Mouse (Mus musculus) spleen, embryonic (tissue): ENCODE measurements at regions not wholly inside any gene's neighbourhood (a gene's known extent, or its start where the extent isn't known, plus 50 kb on each side); places are given as distances from the start of the nearest gene placed in this dataset.

ENCODE experiments used
- CTCF ChIA-PET: fragments of 350-600 bp; sonication (Branson Sonifier 250); formaldehyde crosslinking; loops from one replicate; lab custom pipeline; 2022; lab: Charles Lee

- CTCF ChIA-PET: no interaction called here
Observed at GRCm38 (mm10) chr8:10720398-10720797, 287.9 kb downstream of the Irs2 start.

- CTCF ChIA-PET: no interaction called here
Observed at GRCm38 (mm10) chr8:10719411-10719810, 288.8 kb downstream of the Irs2 start.

- CTCF ChIA-PET: no interaction called here
Observed at GRCm38 (mm10) chr8:10717297-10717696, 291.0 kb downstream of the Irs2 start.

- CTCF ChIA-PET: no interaction called here
Observed at GRCm38 (mm10) chr8:10716161-10716560, 292.1 kb downstream of the Irs2 start.

GRCm38 (mm10) chr8:10713515-10714042, 294.7 kb downstream of the Irs2 start:
- CTCF ChIA-PET: no interaction called here

- CTCF ChIA-PET: no interaction called here
Observed at GRCm38 (mm10) chr8:10712118-10712689, 296.1 kb downstream of the Irs2 start.

- CTCF ChIA-PET: no interaction called here
Observed at GRCm38 (mm10) chr8:10711474-10711873, 296.8 kb downstream of the Irs2 start.

- CTCF ChIA-PET: no interaction called here
Observed at GRCm38 (mm10) chr8:10708509-10708908, 299.7 kb downstream of the Irs2 start.

GRCm38 (mm10) chr8:10707122-10707521, 301.1 kb downstream of the Irs2 start:
- CTCF ChIA-PET: no interaction called here

- CTCF ChIA-PET: no interaction called here
Observed at GRCm38 (mm10) chr8:10705909-10706308, 302.3 kb downstream of the Irs2 start.

GRCm38 (mm10) chr8:10702755-10703154, 305.5 kb downstream of the Irs2 start:
- CTCF ChIA-PET: no interaction called here

- CTCF ChIA-PET: no interaction called here
Observed at GRCm38 (mm10) chr8:10702248-10702647, 306.0 kb downstream of the Irs2 start.

- CTCF ChIA-PET: no interaction called here
Observed at GRCm38 (mm10) chr8:10701648-10702061, 306.6 kb downstream of the Irs2 start.

GRCm38 (mm10) chr8:10701226-10701625, 307.0 kb downstream of the Irs2 start:
- CTCF ChIA-PET: no interaction called here

- CTCF ChIA-PET: no interaction called here
Observed at GRCm38 (mm10) chr8:10699669-10700068, 308.6 kb downstream of the Irs2 start.

- CTCF ChIA-PET: no interaction called here
Observed at GRCm38 (mm10) chr8:10695181-10695580, 313.1 kb downstream of the Irs2 start.

- CTCF ChIA-PET: no interaction called here
Observed at GRCm38 (mm10) chr8:10690659-10691058, 317.6 kb downstream of the Irs2 start.

- CTCF ChIA-PET: no interaction called here
Observed at GRCm38 (mm10) chr8:10689881-10690280, 318.4 kb downstream of the Irs2 start.

- CTCF ChIA-PET: no interaction called here
Observed at GRCm38 (mm10) chr8:10687867-10688561, 320.2 kb downstream of the Irs2 start.
